Mouse (Mus musculus) midbrain, embryonic 12.5 days (tissue): Measurements from ENCODE around the gene Acad10. TPM values are rescaled to one million over a fixed set of nuclear protein-coding genes. Genes with fewer than 3 reads are reported as not detected.
"Not testable (repeated sequence)": the region's sequence is repeated elsewhere in the genome, so short reads cannot be mapped to it uniquely, and the experiment has no call there.

Source experiments
- ATAC-seq: fragments of 200-750 bp; cut with Nextera tagmentation; 2 replicates; pipeline ENCODE4 v1.8.0; 2017; ENCODE audit warnings: low read depth, moderate TSS enrichment, moderate library complexity; ENCODE audit not compliant: low FRiP score
- H3K27ac ChIP-seq: fragments of 300-500 bp; sonication (generic); replicated peaks from 2 replicates; pipeline ENCODE4 v1.5.1; 2016; ENCODE audit warnings: mild to moderate bottlenecking
- H3K27me3 ChIP-seq: fragments of 300-500 bp; sonication (generic); 2 replicates; pipeline ENCODE4 v1.6.1; 2016; ENCODE audit warnings: mild to moderate bottlenecking
- H3K36me3 ChIP-seq: fragments of 300-500 bp; sonication (generic); 2 replicates; pipeline ENCODE4 v1.6.1; 2016
- H3K4me1 ChIP-seq: fragments of 300-500 bp; sonication (generic); 2 replicates; pipeline ENCODE4 v1.6.1; 2016
- H3K4me2 ChIP-seq: fragments of 300-500 bp; sonication (generic); replicated peaks from 2 replicates; pipeline ENCODE4 v1.6.1; 2016; ENCODE audit warnings: mild to moderate bottlenecking, moderate library complexity
- H3K4me3 ChIP-seq: fragments of 300-500 bp; sonication (generic); 2 replicates; pipeline ENCODE4 v1.5.1; 2016; ENCODE audit warnings: mild to moderate bottlenecking
- H3K9ac ChIP-seq: fragments of 300-500 bp; sonication (generic); replicated peaks from 2 replicates; pipeline ENCODE4 v1.6.1; 2016; ENCODE audit warnings: mild to moderate bottlenecking, moderate library complexity
- H3K9me3 ChIP-seq: fragments of 300-500 bp; sonication (generic); 2 replicates; pipeline ENCODE4 v1.6.1; 2016; ENCODE audit warnings: mild to moderate bottlenecking
- WGBS: fragments of 180-500 bp; shearing (Covaris S2); methylation state at CpG from one replicate; pipeline ENCODE4 v1.1.7; 2016; 5-methylcytosine and 5-hydroxymethylcytosine counted together
- polyA plus RNA-seq: library from polyadenylated mRNA; unstranded; fragments of >200 nt; fragmentation: Nextera tagmentation; extraction: Ambion mirVana; gene quantifications from 2 replicates; pipeline ENCODE4 v1.2.1, GENCODE M21; 2016

The Acad10 gene
- polyA plus RNA-seq, 1 experiment from 2014 or later = 2.3 TPM

- H3K9me3 ChIP-seq = no peaks in the 10 kb centered on the region
- H3K9ac ChIP-seq = no peak overlapping the region
- no peak overlapping the region for H3K4me3 ChIP-seq
- H3K4me1 ChIP-seq = no peaks in the 10 kb centered on the region
- no peak overlapping the region for H3K4me2 ChIP-seq
- H3K27me3 ChIP-seq = no peaks in the 10 kb centered on the region
- H3K27ac ChIP-seq = no peak overlapping the region
- no peak for ATAC-seq
- no peaks in the 10 kb centered on the region for H3K36me3 ChIP-seq
- WGBS = 87% methylated on average over 7 of the region's 7 CpGs
Observed at GRCm38 (mm10) chr5:121649134-121649533, 11.2 kb downstream of the Acad10 start.

- WGBS = 89% methylated on average over 9 of the region's 9 CpGs
- H3K4me1 ChIP-seq = no peaks in the 10 kb centered on the region
- no peak for ATAC-seq
Observed at GRCm38 (mm10) chr5:121639601-121640000, 20.7 kb downstream of the Acad10 start.

GRCm38 (mm10) chr5:121637296-121637695 is 23.0 kb downstream of the Acad10 start:
- Histone ChIP-seq H3K9me3 (no peaks in the 10 kb centered on the region), H3K4me2 (no peak overlapping the region), H3K4me1 (peaks cover 6% of the 10 kb centered on the region; the same call in 1 of the 2 replicates), H3K27me3 (no peaks in the 10 kb centered on the region), H3K9ac (no peak overlapping the region), H3K36me3 (no peaks in the 10 kb centered on the region), H3K4me3 (no peak overlapping the region), H3K27ac (no peak overlapping the region)
- ATAC-seq = no peak
- WGBS = 89% methylated on average over 6 of the region's 6 CpGs

More at GRCm38 (mm10) chr5:121639601-121640000, 20.7 kb downstream of the Acad10 start:
- no peak overlapping the region for H3K4me3 ChIP-seq
- H3K9me3 ChIP-seq = no peaks in the 10 kb centered on the region
- H3K4me2 ChIP-seq = no peak overlapping the region
- no peaks in the 10 kb centered on the region for H3K36me3 ChIP-seq
- no peaks in the 10 kb centered on the region for H3K27me3 ChIP-seq
- no peak overlapping the region for H3K9ac ChIP-seq
- H3K27ac ChIP-seq = no peak overlapping the region

- peaks cover 6% of the 10 kb centered on the region; the same call in 1 of the 2 replicates for H3K4me1 ChIP-seq
- H3K4me3 ChIP-seq = no peak overlapping the region
- no peak overlapping the region for H3K4me2 ChIP-seq
- no peaks in the 10 kb centered on the region for H3K36me3 ChIP-seq
- WGBS = 92% methylated on average over 5 of the region's 5 CpGs
- no peak overlapping the region for H3K27ac ChIP-seq
- ATAC-seq = no peak
- H3K9me3 ChIP-seq = no peaks in the 10 kb centered on the region
- no peaks in the 10 kb centered on the region for H3K27me3 ChIP-seq
- no peak overlapping the region for H3K9ac ChIP-seq
Observed at GRCm38 (mm10) chr5:121634668-121635067, 25.6 kb downstream of the Acad10 start.

GRCm38 (mm10) chr5:121632804-121633203 is 27.5 kb downstream of the Acad10 start:
- no peak for ATAC-seq
- Histone ChIP-seq H3K27me3 (no peaks in the 10 kb centered on the region), H3K9ac (no peak overlapping the region), H3K27ac (peak overlapping the region; percentile 60; the same call in 1 of the 2 replicates), H3K9me3 (no peaks in the 10 kb centered on the region), H3K36me3 (no peaks in the 10 kb centered on the region), H3K4me3 (no peak overlapping the region), H3K4me1 (peaks cover 6% of the 10 kb centered on the region; the same call in 1 of the 2 replicates), H3K4me2 (no peak overlapping the region)
- WGBS = 36% methylated on average over 3 of the region's 3 CpGs

GRCm38 (mm10) chr5:121631106-121631647 is 29.1 kb downstream of the Acad10 start:
- WGBS = 70% methylated on average over 9 of the region's 9 CpGs
- H3K4me3 ChIP-seq, H3K27me3 ChIP-seq, H3K36me3 ChIP-seq, H3K4me2 ChIP-seq, ATAC-seq, H3K9ac ChIP-seq, H3K4me1 ChIP-seq, H3K9me3 ChIP-seq, H3K27ac ChIP-seq: not testable (repeated sequence)

GRCm38 (mm10) chr5:121627871-121628270 is 32.4 kb downstream of the Acad10 start:
- H3K4me1 ChIP-seq = peaks cover 5% of the 10 kb centered on the region; the same call in 1 of the 2 replicates
- 0% methylated on average over 1 of the region's 1 CpGs for WGBS

GRCm38 (mm10) chr5:121623241-121623640 is 37.1 kb downstream of the Acad10 start:
- ATAC-seq = no peak
- 90% methylated on average over 3 of the region's 3 CpGs for WGBS

More at GRCm38 (mm10) chr5:121627871-121628270, 32.4 kb downstream of the Acad10 start:
- Histone ChIP-seq H3K9me3 (no peaks in the 10 kb centered on the region), H3K36me3 (no peaks in the 10 kb centered on the region), H3K27me3 (no peaks in the 10 kb centered on the region), H3K4me2 (no peak overlapping the region), H3K27ac (no peak overlapping the region), H3K4me3 (no peak overlapping the region), H3K9ac (no peak overlapping the region)
- ATAC-seq = no peak

GRCm38 (mm10) chr5:121621102-121621501 is 39.2 kb downstream of the Acad10 start:
- H3K4me1 ChIP-seq = peaks cover 13% of the 10 kb centered on the region
- H3K36me3 ChIP-seq = no peaks in the 10 kb centered on the region
- no peak for ATAC-seq
- WGBS = 93% methylated on average over 5 of the region's 5 CpGs
- no peaks in the 10 kb centered on the region for H3K9me3 ChIP-seq
- H3K27ac ChIP-seq = no peak overlapping the region
- no peaks in the 10 kb centered on the region for H3K27me3 ChIP-seq
- H3K4me2 ChIP-seq = no peak overlapping the region
- no peak overlapping the region for H3K9ac ChIP-seq
- no peak overlapping the region for H3K4me3 ChIP-seq

More at GRCm38 (mm10) chr5:121623241-121623640, 37.1 kb downstream of the Acad10 start:
- Histone ChIP-seq H3K36me3 (no peaks in the 10 kb centered on the region), H3K27me3 (no peaks in the 10 kb centered on the region), H3K4me2 (no peak overlapping the region), H3K9ac (no peak overlapping the region), H3K9me3 (no peaks in the 10 kb centered on the region), H3K27ac (no peak overlapping the region), H3K4me3 (no peak overlapping the region), H3K4me1 (peaks cover 10% of the 10 kb centered on the region)

- H3K36me3 ChIP-seq = no peaks in the 10 kb centered on the region
- H3K9me3 ChIP-seq = no peaks in the 10 kb centered on the region
- H3K4me2 ChIP-seq = peak within 1 kb of the TSS; percentile 77
- H3K27ac ChIP-seq = peak within 1 kb of the TSS; percentile 86
- H3K9ac ChIP-seq = peak within 1 kb of the TSS; percentile 90
- no peaks in the 10 kb centered on the region for H3K27me3 ChIP-seq
- peak; percentile 89 for ATAC-seq
- WGBS = 1% methylated on average over 56 of the region's 58 CpGs
- peaks cover 13% of the 10 kb centered on the region for H3K4me1 ChIP-seq
- H3K4me3 ChIP-seq = peak within 1 kb of the TSS; percentile 72
Observed at GRCm38 (mm10) chr5:121618592-121619513, 41.5 kb downstream of the Acad10 start, which contains the start of gene Acad12. TSS of gene Acad12 (minus strand) at chr5:121618938.

- not testable (repeated sequence) for H3K9me3 ChIP-seq, H3K36me3 ChIP-seq, H3K9ac ChIP-seq, H3K4me2 ChIP-seq, ATAC-seq, H3K27me3 ChIP-seq, H3K4me3 ChIP-seq, H3K27ac ChIP-seq
- peaks cover 11% of the 10 kb centered on the region for H3K4me1 ChIP-seq
- WGBS = 82% methylated on average over 3 of the region's 3 CpGs
Observed at GRCm38 (mm10) chr5:121614921-121615320, 45.4 kb downstream of the Acad10 start.

- Histone ChIP-seq H3K36me3 (no peaks in the 10 kb centered on the region), H3K9ac (no peak overlapping the region), H3K27ac (no peak overlapping the region), H3K27me3 (no peaks in the 10 kb centered on the region), H3K4me3 (no peak overlapping the region), H3K9me3 (no peaks in the 10 kb centered on the region), H3K4me2 (no peak overlapping the region), H3K4me1 (no peaks in the 10 kb centered on the region)
- 82% methylated on average over 6 of the region's 6 CpGs for WGBS
- no peak for ATAC-seq
Observed at GRCm38 (mm10) chr5:121612036-121612435, 48.3 kb downstream of the Acad10 start.
